Mouse (Mus musculus): ENCODE data around the gene Gm28372.

The Gm28372 gene

DNA sequence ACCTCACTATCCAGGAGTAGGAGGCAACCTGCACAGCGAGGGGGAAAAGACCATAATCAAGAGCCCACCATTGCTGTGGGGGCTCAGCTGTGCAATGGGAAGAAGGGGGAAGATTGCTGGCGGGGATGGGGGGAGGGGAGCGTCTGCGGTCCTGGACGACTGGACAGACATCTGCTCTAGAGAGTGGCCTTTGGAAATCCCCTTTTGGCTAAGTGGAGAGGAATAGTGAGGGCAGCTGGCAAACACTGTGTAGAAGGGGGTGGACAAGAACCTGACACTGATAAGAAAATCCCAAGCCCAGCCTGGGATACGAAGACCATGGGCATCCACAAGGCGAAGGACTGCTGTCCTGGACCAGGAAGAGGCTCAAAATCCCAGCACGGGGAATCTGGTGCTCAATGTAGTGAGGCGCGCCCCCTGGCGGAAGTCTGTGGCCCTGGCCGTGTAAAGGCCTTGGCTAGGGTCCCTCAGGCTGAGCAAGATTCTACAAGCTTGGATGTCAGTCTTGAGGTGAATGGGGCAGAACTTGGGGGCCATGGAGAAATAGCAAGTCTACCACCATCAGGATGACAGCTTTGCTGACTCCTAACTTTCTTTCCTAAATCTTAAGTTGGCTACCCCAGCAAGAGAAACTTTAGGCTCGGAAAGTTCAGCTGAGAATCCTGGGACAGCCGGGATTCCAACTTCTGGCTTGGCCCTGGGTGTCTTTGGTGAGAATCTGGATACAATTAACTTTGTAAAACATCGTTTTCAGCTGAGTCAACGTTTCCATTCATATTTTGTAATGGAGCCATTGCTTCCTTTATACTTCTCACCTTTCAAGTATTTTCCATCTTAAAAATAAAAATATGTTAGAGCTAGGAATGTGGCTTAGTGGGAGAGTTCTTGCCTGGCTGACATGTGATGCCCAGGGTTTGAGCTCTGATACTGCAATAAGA lies 6.8 kb downstream of the Gm28372 start:
- intact Hi-C loops (cut with DNase I) = loop anchor here (2.0 to 5.0 kb wide), 2 partner anchors 19 to 120 kb away; no protein-coding TSS in a partner anchor

GRCm38 (mm10) chr2:130412775-130413174 lies 7.7 kb downstream of the Gm28372 start:
- intact Hi-C loops (cut with DNase I) = loop anchor here (5.0 kb wide), 1 partner anchor 120 kb away; no protein-coding TSS in a partner anchor

DNA sequence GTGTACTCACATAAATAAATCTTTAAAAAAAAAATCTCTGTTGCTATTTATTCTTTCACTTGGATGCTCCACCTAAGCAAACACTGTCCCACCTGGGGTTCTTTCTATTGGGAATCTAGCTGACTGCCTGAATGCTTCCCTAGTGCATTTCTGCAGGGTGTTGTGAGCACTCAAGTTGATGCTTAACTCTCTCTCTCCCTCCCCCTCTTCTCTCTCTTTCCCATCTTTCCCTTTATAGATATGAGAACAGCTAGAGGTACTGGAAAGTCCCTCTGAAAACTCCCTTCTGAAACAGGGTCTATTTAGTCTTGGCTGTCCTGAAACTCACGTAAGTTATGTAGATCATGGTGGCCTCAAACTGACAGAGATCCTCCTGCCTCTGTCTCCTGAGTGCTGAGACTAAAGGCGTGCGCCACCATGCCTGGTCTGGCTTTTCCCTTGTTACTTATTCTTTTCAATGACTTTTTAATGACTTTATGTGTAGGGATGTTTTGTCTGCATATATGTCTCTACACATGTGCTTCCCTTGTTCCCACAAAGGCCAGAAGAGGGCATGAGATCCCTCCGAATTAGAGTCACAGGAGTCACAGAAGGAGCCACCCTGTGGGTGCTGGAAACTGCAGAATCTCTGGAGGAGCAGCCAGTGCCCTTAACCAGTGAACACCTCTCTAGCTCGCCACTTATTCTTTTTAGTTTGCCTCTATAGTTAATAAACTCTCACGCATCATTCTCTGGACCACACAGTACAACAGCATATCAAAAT lies 9.2 kb downstream of the Gm28372 start:
- intact Hi-C loops (cut with DNase I) = loop anchor here (5.0 kb wide), 1 partner anchor 122 kb away; no protein-coding TSS in a partner anchor

- intact Hi-C loops (cut with DNase I) = no loop called here
These were observed 17.0 kb downstream of the Gm28372 start for GRCm38 (mm10) chr2:130421781-130422620.

DNA sequence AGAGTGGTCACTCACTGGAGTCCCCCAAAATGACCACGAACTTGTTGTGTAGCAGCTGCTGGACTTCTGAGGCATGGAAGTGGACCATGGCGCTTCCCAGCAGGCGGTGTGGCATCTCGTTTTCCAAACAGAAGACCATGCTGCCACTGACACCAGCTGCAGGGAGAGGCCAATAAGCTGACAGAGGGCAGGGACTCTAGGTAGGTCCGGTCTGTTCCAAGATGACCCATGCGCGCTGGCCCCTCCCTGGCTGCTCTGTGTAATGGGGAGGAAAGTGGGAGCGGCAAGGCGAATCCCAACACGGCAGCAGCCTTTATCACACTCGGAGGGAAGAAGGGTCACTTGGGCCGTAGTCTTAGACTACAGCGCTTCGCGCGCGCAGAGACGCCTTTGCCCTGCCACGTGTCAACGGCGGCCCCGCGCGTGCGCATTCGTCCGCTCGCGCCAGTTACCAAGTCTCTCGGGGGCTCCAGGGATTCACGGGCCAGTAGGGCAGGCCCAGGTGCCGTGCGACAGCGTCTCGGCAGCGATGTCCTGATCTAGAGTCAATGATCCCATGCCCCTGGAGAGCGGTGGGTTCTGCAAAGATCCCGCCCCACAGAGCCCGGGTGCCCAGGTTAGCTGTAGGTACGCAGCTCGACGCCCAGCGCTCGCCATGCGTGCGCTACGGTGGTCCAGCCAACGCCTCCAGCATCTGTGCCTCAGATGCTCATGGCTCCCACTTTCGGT lies 18.5 kb downstream of the Gm28372 start:
- intact Hi-C loops (cut with DNase I) = no loop called here

DNA sequence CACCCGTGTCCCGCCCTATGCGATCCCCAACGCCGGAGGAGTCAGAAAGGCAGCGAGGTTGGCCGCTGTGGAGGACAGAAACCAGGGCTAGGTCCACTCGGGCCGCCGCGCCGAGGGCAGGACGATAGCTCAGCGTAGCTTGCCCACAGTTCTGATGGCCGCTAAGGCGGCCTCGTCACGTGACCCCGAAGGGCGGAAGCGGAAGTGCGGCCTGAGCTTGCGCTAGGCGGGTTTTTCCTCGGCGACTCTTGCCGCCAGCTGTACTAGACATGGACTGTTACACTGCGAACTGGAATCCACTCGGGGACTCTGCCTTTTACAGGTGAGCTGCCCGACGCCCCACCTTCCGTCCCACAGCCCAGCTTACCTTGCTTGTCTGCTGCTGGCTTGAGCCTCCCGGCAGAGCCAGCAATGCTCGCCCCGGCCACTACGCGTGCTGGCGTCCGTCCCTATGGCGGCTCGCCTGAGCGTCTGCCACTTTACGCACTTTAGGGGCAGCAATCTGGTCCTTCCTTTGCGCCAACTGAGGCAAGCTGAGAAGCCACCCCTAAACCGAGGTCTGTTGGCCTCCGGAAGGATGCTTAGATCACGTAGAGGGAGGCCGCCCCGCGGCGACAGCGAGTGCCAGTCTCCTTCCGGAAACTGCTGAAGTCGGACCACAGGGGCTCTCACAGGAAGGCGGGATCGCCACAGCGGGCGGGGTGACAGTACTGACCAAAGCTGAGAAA lies 19.3 kb downstream of the Gm28372 start, which contains the start of the genes Vps16 and Pced1a:
Gene Vps16 (plus strand): TSS at position 214 of the 728 bp plus-strand sequence.
Gene Pced1a (minus strand): TSS at position 576 of the 728 bp plus-strand sequence.
- intact Hi-C loops (cut with DNase I) = no loop called here

DNA sequence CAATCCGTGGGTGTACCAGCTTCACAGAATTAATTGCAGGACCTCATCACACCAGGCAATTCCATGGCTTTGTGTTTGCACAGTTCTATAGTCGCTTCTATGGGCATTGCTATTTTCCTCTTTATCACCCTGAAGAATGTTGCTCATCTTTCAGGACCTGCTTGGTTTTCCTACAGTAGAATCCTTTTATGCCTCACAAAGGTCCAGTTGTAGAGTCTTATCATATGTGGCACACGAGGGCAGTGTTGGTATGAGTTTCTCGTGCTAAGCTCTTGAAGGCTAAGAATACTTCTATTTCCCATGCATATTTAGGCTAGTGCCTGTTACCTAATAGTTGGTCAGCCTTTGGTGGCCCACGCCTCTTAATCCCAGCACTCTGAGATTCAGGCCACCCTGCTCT lies 20.1 kb downstream of the Gm28372 start:
- intact Hi-C loops (cut with DNase I) = no loop called here

DNA sequence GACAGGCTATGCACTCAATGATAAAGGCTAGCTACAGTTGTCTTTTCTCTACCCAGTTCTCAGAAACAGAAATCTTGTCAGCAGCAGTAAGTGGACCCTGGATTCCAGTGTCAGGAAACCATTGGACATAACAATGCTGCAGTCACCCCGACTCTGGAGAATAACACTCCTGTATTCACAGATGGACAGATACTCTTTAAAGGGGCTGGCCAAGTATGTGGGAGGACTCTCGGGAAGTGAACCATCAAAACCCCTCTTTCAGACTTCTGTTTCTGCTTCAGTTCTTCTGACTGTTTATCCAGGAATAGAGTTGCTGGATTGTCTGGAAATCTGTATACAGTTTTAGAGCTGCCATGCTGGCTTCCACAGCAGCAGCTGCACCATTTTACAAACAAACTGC lies 24.8 kb downstream of the Gm28372 start:
- intact Hi-C loops (cut with DNase I) = no loop called here

- intact Hi-C loops (cut with DNase I) = no loop called here
These were observed 25.4 kb downstream of the Gm28372 start for GRCm38 (mm10) chr2:130430484-130430883.

- intact Hi-C loops (cut with DNase I) = no loop called here
These were observed 27.1 kb downstream of the Gm28372 start for GRCm38 (mm10) chr2:130432157-130432556.

DNA sequence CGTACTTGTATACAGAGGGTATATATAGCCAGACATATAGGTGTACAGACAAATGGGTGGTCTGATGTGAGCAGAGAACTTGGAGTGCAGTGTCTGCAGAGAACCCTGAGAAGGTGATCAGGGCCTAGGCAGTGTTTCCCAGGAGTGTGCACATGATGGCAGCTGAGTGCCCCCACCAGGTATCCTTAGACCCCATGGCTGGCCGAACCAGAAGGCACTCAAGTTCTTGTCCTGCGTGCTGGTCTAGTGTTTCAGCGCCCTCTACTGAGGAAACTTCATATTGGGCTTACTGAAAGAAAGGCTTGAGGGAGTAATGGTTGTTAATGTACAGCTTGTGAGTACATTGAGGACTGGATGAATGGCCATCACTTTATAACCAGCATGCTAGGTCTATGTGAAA lies 28.1 kb downstream of the Gm28372 start:
- intact Hi-C loops (cut with DNase I) = no loop called here

- intact Hi-C loops (cut with DNase I) = no loop called here
These were observed 31.7 kb downstream of the Gm28372 start for GRCm38 (mm10) chr2:130436769-130437168.

DNA sequence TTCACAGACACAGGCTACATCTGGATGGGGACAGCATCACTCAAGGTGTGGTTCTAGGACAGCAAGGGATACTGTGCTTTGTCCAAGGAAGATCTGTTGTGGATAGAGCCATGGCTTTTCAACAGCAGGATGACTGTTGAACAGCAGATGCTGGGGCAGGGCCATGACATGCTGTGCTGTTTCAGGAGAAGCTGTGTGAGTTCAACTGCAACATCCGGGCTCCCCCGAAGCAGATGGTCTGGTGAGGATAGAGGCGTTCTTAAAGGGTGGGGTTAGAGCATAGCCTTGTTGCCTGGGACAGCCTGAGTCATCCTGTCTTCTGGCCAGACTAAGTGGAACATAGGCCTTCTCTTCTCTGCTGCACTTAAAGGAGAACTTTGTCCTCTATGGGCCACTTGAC lies 33.8 kb downstream of the Gm28372 start:
- intact Hi-C loops (cut with DNase I) = no loop called here

- intact Hi-C loops (cut with DNase I) = no loop called here
These were observed 34.9 kb downstream of the Gm28372 start for GRCm38 (mm10) chr2:130439840-130440480.

GRCm38 (mm10) chr2:130442162-130442561 lies 37.1 kb downstream of the Gm28372 start:
- intact Hi-C loops (cut with DNase I) = no loop called here

- intact Hi-C loops (cut with DNase I) = no loop called here
These were observed 43.4 kb downstream of the Gm28372 start for GRCm38 (mm10) chr2:130448449-130448848.

- intact Hi-C loops (cut with DNase I) = no loop called here
These were observed 44.2 kb downstream of the Gm28372 start for GRCm38 (mm10) chr2:130449021-130449793.

DNA sequence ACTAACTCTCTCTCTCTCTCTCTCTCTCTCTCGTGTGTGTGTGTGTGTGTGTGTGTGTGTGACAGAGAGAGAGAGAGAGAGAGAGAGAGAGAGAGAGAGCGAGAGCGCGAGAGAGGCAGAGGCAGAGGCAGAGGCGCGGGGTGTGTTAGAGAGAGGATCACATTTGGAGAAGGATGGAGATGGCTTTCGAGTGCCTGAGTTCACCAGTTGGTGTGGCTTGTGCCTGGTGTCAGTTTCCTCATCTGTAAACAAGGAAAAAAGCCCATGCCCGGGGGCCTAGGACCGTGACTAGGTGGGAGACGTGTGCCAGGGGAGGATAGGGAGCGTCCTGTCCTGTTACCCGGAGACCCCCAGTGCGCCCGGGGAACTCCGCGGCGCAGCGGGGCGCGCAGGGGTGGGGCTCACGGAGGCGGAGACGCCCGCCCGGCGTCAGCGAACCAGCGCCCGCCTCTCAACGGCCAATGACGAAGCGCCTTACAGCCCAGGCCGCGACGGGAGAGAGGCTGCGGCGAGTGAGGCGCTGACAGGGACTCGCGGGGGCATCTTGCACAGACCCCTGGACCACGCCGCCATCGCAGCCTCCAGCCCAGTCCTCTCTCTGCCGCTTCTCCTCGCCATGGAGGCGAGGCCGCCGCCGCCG lies 44.9 kb downstream of the Gm28372 start, which contains the start of gene Ptpra:
Gene Ptpra (plus strand): TSS at position 485 of the 640 bp plus-strand sequence.
- intact Hi-C loops (cut with DNase I) = loop anchor here (5.0 kb wide), 1 partner anchor 47 kb away; no protein-coding TSS in a partner anchor
